Mouse (Mus musculus) testis, adult 2 months (tissue): ENCODE measurements around the gene Adam12. TPM values are rescaled to one million over a fixed set of nuclear protein-coding genes. Genes with fewer than 3 reads are reported as not detected.

ENCODE experiments used
- H3K27ac ChIP-seq: fragments of 200-500 bp; 2 replicates; pipeline ENCODE4 v1.5.1; 2012; ENCODE audit warnings: low read depth, low read length; ENCODE audit not compliant: control insufficient read depth, insufficient read depth
- H3K27me3 ChIP-seq: fragments of 200-500 bp; 2 replicates; pipeline ENCODE4 v1.6.1; 2012; ENCODE audit warnings: mild to moderate bottlenecking, low read length, moderate library complexity; ENCODE audit not compliant: control insufficient read depth, insufficient read depth
- H3K36me3 ChIP-seq: fragments of 200-500 bp; 2 replicates; pipeline ENCODE4 v1.6.1; 2012; ENCODE audit warnings: mild to moderate bottlenecking, low read length; ENCODE audit not compliant: control insufficient read depth, insufficient read depth
- H3K4me1 ChIP-seq: fragments of 200-500 bp; 2 replicates; pipeline ENCODE4 v1.6.1; 2012; ENCODE audit warnings: low read length; ENCODE audit not compliant: control insufficient read depth, insufficient read depth
- H3K4me3 ChIP-seq: fragments of 200-500 bp; 2 replicates; pipeline ENCODE4 v1.5.1; 2012; ENCODE audit warnings: low read depth, mild to moderate bottlenecking, low read length, moderate library complexity, mixed read lengths; ENCODE audit not compliant: control insufficient read depth
- CTCF ChIP-seq: fragments of 200-500 bp; IDR thresholded peaks from 2 replicates; pipeline ENCODE4 v1.5.1; 2012; ENCODE audit warnings: low read depth, mild to moderate bottlenecking, inconsistent platforms, low read length, moderate library complexity; ENCODE audit not compliant: control insufficient read depth, insufficient read depth, insufficient replicate concordance
- POLR2A ChIP-seq: fragments of 200-500 bp; IDR thresholded peaks from 2 replicates; pipeline ENCODE4 v1.6.1; 2012; ENCODE audit warnings: low read depth, mild to moderate bottlenecking, inconsistent platforms, low read length, moderate library complexity; ENCODE audit not compliant: control insufficient read depth
- polyA plus RNA-seq: library from polyadenylated mRNA; depleted of rRNA; stranded (reverse); fragments of >200 nt; gene quantifications from 2 replicates; pipeline ENCODE4 v1.2.3, GENCODE M21; 2012

Gene Adam12
- polyA plus RNA-seq, 1 experiment: 0.51 TPM

DNA sequence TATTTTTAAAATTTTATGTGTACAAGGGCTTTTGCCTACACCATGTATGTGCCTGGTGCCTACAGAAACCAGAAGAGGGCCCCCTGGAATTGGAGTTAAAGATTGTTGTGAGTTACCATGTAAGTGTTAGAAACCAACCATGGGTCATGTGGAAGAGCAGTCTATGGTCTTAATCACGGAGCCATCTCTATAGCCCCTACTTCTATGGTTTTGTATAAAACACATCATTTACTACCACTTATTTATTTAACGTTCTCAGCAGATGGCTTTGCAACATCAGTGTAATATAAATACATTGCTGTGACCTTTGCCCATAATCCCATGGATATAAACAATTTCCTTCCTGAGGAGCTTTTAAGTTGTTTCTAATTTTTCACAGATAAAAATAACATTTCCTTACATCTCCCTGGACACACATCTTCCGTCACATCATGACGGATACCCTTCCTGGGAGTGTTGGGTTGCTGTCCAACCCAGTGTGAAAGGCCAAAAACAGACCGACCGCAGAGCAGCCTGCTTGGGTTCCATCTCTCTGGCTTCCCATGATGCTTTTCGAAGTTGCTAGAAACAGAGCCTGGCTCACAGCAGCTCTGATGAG lies 18.4 kb upstream of the Adam12 start:
- Histone ChIP-seq H3K27me3 (no peaks in the 10 kb centered on the region), H3K4me1 (no peaks in the 10 kb centered on the region), H3K36me3 (no peaks in the 10 kb centered on the region), H3K27ac (no peak overlapping the region), H3K4me3 (no peak overlapping the region)
- no peak for TF ChIP-seq POLR2A
- no peak for TF ChIP-seq CTCF

DNA sequence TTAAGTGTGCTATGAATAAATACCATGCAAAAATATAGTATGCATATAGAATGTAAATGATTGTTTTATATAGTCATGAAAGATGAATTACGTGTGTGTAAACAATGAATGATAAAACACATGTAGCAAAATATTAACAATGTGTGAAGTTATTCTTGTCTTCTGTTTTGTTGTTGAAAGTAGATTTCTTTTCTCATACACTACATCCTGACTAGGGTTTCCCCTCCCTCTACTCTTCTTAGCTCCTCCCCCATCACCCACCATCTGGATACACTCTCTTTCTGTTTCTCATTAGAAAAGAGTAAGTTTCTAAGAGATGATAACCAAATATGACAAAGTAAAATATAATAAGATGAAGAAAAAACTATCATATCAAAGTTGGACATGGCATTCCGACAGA lies 16.1 kb upstream of the Adam12 start:
- TF ChIP-seq POLR2A (no peak), CTCF (no peak)
- Histone ChIP-seq H3K27ac (no peak overlapping the region), H3K4me3 (no peak overlapping the region), H3K36me3 (no peaks in the 10 kb centered on the region), H3K27me3 (no peaks in the 10 kb centered on the region), H3K4me1 (no peaks in the 10 kb centered on the region)

DNA sequence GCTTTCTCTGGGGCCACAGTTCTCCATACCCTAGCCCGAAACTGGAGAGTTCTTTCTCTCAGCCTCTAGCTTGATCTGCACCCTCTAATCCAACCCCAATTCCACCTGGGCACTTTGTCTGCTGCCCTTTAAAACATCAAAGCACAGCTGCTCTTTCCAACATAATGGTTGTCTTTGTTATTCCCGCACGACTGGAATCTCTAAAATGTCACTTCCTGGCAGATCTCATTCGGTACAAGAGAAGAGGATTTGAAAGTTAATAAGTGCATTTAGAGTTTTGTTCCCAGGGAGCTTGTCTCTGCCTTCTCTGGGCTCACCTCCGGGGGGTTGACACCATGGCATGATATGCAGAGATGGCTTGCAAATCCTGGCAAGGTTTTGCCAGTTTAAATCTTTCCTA lies 14.7 kb upstream of the Adam12 start:
- no peak overlapping the region for H3K27ac ChIP-seq
- no peaks in the 10 kb centered on the region for H3K36me3 ChIP-seq
- H3K4me3 ChIP-seq: no peak overlapping the region
- H3K4me1 ChIP-seq: no peaks in the 10 kb centered on the region
- TF ChIP-seq POLR2A (no peak), CTCF (no peak)
- H3K27me3 ChIP-seq: no peaks in the 10 kb centered on the region

DNA sequence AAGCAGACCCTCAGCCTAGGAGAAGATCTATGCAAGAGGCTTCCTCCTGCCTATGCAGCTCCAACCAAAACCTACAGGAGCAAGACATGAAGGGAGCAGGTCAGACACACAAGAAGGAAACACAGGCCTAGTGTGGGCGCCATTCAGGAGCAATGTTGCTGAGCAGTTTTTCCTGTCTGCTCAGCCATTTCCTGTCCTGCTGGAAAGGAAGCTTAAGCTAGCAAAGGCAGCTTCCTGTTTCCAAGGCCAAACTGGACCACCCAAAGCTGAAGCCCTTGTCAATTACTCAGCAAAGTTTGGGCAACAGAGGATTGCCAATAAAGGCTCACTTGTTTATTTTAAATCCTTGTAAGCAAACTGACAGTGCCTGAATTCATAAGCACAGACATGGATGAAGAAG lies 10.8 kb upstream of the Adam12 start:
- H3K27ac ChIP-seq: no peak overlapping the region
- H3K36me3 ChIP-seq: no peaks in the 10 kb centered on the region
- no peaks in the 10 kb centered on the region for H3K27me3 ChIP-seq
- H3K4me3 ChIP-seq: no peak overlapping the region
- no peaks in the 10 kb centered on the region for H3K4me1 ChIP-seq
- TF ChIP-seq POLR2A: no peak
- no peak for TF ChIP-seq CTCF

DNA sequence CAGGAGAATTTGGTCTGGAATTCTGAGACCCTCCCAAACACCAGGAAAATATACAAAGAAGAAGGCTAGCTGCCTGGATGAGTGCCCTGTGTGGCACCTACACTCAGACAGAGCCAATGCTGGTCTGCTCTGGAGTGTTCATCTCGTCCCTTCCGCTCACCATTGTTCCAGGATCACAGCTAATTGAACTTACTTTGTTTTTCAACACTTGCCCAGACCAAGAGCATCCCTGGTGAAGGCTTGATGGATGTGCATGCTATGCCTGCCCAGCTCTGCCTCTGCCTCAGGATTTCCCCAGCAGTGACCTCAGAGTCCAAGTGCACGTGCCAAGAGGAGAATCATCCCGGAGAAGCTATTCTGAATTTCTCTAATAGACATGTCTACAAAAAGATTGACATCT lies 9.3 kb upstream of the Adam12 start:
- no peaks in the 10 kb centered on the region for H3K4me1 ChIP-seq
- H3K27ac ChIP-seq: no peak overlapping the region
- TF ChIP-seq CTCF (no peak), POLR2A (no peak)
- no peak overlapping the region for H3K4me3 ChIP-seq
- H3K27me3 ChIP-seq: no peaks in the 10 kb centered on the region
- no peaks in the 10 kb centered on the region for H3K36me3 ChIP-seq

DNA sequence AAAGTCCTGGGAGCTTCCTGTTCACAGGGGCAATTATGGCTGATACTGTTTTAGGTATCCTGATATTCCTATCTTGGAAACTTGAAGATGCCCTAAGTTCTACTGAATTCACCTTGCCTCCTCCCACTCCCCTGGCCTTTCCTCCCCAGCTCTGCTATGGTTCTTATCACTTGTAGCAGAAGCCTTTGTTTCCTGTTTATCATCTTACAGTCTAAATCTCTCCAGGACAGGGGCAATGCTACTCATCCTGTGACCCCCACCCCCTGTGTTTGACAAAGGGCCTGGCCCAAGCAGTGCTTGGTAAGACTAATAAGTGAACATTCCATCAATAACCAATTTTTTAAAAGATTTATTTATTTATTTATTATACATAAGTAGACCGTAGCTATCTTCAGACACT lies 8.6 kb upstream of the Adam12 start:
- H3K4me1 ChIP-seq: no peaks in the 10 kb centered on the region
- H3K27me3 ChIP-seq: no peaks in the 10 kb centered on the region
- no peak overlapping the region for H3K27ac ChIP-seq
- no peaks in the 10 kb centered on the region for H3K36me3 ChIP-seq
- TF ChIP-seq POLR2A (no peak), CTCF (no peak)
- H3K4me3 ChIP-seq: no peak overlapping the region

DNA sequence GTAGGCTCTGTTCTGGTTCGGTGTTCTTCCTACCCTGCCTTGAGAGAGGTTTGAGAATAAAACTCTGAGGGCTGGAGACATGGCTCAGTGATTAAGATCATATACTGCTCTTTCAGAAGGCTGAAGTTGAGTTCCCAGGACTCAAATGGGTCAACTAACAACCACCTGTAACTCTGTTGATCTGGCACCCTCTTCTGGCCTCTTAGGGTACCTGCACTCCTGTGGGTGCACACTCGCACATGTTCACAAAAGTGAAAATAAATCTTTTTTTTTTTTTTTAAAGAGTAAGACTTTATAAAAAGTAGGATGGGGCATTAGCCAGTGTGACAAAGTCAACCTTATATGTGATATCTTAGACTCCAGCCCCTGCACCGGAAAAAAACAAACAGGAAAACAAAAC lies 6.9 kb upstream of the Adam12 start:
- Histone ChIP-seq H3K4me1 (no peaks in the 10 kb centered on the region), H3K4me3 (no peak overlapping the region), H3K27ac (no peak overlapping the region), H3K27me3 (no peaks in the 10 kb centered on the region), H3K36me3 (no peaks in the 10 kb centered on the region)
- TF ChIP-seq POLR2A (no peak), CTCF (no peak)

DNA sequence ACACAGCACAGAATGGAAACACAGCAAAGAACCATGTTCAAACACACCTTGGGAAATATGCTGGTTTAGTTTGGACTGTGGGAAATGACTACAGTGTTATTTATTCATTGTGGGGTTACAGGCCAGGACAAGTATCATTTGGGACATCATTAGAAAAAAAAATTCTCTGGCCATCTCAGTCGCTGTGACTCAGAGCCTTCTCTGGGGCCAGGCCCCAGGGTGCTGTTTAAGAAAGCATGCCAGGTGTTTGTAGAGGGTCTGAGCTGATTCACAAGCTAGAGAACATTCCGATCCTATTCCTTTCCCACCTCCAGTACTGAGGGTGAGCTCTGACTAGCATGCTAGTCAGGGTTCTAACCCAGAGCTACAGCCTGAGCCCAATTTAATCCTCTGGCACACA lies 5.4 kb upstream of the Adam12 start:
- Histone ChIP-seq H3K4me1 (no peaks in the 10 kb centered on the region), H3K27me3 (no peaks in the 10 kb centered on the region), H3K27ac (no peak overlapping the region), H3K4me3 (no peak overlapping the region), H3K36me3 (no peaks in the 10 kb centered on the region)
- TF ChIP-seq POLR2A (no peak), CTCF (no peak)
